Mouse (Mus musculus): ENCODE results near the gene Rpl39l. TPM values are rescaled to one million over a fixed set of nuclear protein-coding genes. Genes with fewer than 3 reads are reported as not detected.
"Not testable (repeated sequence)": the region's sequence is repeated elsewhere in the genome, so short reads cannot be mapped to it uniquely, and the experiment has no call there.

The Rpl39l gene
- polyA plus RNA-seq (2015; fragmentation: Nextera tagmentation; extraction: Ambion mirVana), result 0.37 and 0.47 TPM in 2 replicates

- H3K27ac ChIP-seq, result no peak within 1 kb of the TSS
- H3K36me3 ChIP-seq, result no peaks in the 10 kb centered on the region
- H3K27me3 ChIP-seq, result no peaks in the 10 kb centered on the region
- H3K4me1 ChIP-seq (replicated peaks), result no peaks in the 10 kb centered on the region
- H3K4me2 ChIP-seq, result no peak within 1 kb of the TSS
- no peak within 1 kb of the TSS for H3K4me3 ChIP-seq
- WGBS, result 81% methylated on average over 22 of the region's 22 CpGs
- no peak within 1 kb of the TSS for H3K9ac ChIP-seq
- H3K9me3 ChIP-seq (replicated peaks), result no peaks in the 10 kb centered on the region
- ATAC-seq (replicated peaks; ENCODE audit: insufficient number of reproducible peaks, insufficient read depth, low FRiP score, low read depth), result no peak
These were observed at the start of gene Rpl39l for GRCm38 (mm10) chr16:10170005-10170404. TSS of gene Rpl39l (plus strand) at chr16:10170226.

DNA sequence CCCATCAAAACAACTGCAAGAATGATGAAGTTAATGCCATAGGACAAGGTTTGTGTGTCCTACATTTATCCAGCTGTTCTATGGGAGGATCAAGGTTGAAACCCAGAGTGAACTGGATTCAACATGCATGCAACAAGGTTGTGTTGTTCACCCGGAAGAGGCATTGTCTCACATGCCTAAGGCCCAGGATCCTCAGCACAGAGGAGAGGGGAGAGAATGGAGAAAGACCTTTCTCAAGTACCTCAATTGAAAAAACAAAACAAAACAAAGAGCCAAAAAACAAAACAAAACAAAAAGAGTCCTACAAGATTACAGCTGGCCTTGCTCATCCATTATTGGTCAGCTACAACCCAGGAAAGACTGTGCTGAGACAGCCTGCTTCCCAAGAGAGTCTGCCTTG is 42.4 kb upstream of the Rpl39l start:
- H3K4me3 ChIP-seq, result no peak overlapping the region
- no peak overlapping the region for H3K4me2 ChIP-seq
- no peak overlapping the region for H3K27ac ChIP-seq
- H3K4me1 ChIP-seq (replicated peaks), result no peaks in the 10 kb centered on the region
- 0 out of 2 replicates have a peak, but pooled peaks cover 3% of the 10 kb centered on the region for H3K9me3 ChIP-seq (replicated peaks)
- WGBS, result 80% methylated on average over 1 of the region's 1 CpGs
- no peak for ATAC-seq (replicated peaks; ENCODE audit: insufficient number of reproducible peaks, insufficient read depth, low FRiP score, low read depth)
- H3K36me3 ChIP-seq, result no peaks in the 10 kb centered on the region
- no peak overlapping the region for H3K9ac ChIP-seq
- H3K27me3 ChIP-seq, result no peaks in the 10 kb centered on the region

DNA sequence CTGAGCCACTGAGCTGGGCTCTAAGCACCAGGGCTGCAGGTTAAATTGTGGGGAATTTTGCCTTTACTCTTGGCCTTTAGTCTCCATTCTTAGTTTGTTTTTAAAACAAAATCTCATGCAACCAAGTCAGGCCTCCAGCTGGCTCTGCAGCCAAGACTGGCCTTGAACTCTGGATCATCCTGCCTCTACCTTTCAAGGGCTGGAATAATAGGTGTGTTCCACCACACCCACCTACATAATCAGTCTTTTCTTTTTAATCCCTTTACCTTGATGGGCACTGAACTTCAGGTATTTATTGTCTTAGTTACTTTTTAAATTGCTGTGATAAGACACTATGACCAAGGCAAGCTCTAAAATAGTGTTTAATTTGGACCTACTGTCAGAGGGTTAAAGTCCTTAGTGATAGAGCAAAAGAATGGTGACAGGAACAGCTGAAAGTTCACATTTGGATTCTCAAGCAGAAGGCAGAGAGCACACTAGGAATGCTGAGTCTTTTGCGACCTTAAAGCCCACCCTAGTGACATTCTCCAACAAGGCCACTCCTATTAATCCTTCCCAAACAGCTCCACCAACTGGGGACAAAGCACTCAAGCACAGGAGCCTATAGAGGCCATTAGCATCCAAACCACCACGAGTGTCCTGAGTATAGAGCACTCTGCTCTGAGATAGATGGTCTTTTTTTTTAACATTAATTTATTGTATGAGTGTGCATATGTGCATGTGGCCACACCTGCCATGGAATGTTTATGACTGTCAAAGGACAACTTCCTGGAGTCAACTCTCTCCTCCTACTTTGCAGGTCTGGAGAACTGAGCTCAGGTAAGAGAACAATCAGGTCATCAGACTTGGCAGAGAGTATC is 40.7 kb upstream of the Rpl39l start:
- H3K4me3 ChIP-seq, result no peak overlapping the region
- H3K27me3 ChIP-seq, result no peaks in the 10 kb centered on the region
- no peaks in the 10 kb centered on the region for H3K4me1 ChIP-seq (replicated peaks)
- 68% methylated on average over 2 of the region's 2 CpGs for WGBS
- H3K27ac ChIP-seq, result no peak overlapping the region
- H3K36me3 ChIP-seq, result no peaks in the 10 kb centered on the region
- ATAC-seq (replicated peaks; ENCODE audit: insufficient number of reproducible peaks, insufficient read depth, low FRiP score, low read depth), result no peak
- H3K9me3 ChIP-seq (replicated peaks), result no peaks in the 10 kb centered on the region
- no peak overlapping the region for H3K4me2 ChIP-seq
- no peak overlapping the region for H3K9ac ChIP-seq

- Histone ChIP-seq H3K4me3 (no peak overlapping the region), H3K27ac (no peak overlapping the region), H3K9me3 (replicated peaks) (no peaks in the 10 kb centered on the region), H3K4me1 (replicated peaks) (no peaks in the 10 kb centered on the region), H3K27me3 (no peaks in the 10 kb centered on the region), H3K4me2 (no peak overlapping the region), H3K36me3 (no peaks in the 10 kb centered on the region), H3K9ac (no peak overlapping the region)
- 0 out of 2 replicates have a peak, but pooled peaks have one; percentile 31 for ATAC-seq (replicated peaks; ENCODE audit: insufficient number of reproducible peaks, insufficient read depth, low FRiP score, low read depth)
- 38% methylated on average over 2 of the region's 2 CpGs for WGBS
These were observed 26.9 kb upstream of the Rpl39l start for GRCm38 (mm10) chr16:10143166-10143565.

GRCm38 (mm10) chr16:10147401-10147800 is 22.6 kb upstream of the Rpl39l start:
- WGBS, result 89% methylated on average over 5 of the region's 5 CpGs
- no peak for ATAC-seq (replicated peaks; ENCODE audit: insufficient number of reproducible peaks, insufficient read depth, low FRiP score, low read depth)
- no peaks in the 10 kb centered on the region for H3K9me3 ChIP-seq (replicated peaks)
- H3K4me1 ChIP-seq (replicated peaks), result no peaks in the 10 kb centered on the region
- no peak overlapping the region for H3K4me3 ChIP-seq
- no peak overlapping the region for H3K27ac ChIP-seq
- no peak overlapping the region for H3K4me2 ChIP-seq
- no peaks in the 10 kb centered on the region for H3K27me3 ChIP-seq
- H3K9ac ChIP-seq, result no peak overlapping the region
- no peaks in the 10 kb centered on the region for H3K36me3 ChIP-seq

- no peak for ATAC-seq (replicated peaks; ENCODE audit: insufficient number of reproducible peaks, insufficient read depth, low FRiP score, low read depth)
These were observed 712 bp upstream of the Rpl39l start for GRCm38 (mm10) chr16:10169123-10169905.

DNA sequence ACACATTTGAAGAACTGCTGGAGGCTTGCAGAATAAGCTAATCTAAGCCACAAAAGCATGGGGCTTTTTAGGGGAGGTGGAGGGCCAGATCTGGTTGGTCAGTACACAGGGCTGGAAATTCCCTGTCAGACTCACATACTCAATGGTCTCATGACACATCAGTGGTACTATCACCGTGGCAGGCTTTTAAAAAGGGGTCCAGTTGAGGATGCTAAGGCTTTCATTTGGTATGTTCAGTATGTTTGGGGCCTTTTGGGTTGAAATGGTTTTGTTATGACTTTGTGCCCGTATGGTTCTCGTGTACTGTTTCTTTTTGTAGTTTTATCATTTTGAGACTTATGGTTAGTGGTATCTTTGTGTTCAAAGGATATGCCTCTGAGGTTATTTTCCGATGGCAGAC is 1.2 kb downstream of the Rpl39l start:
- 77% methylated on average over 4 of the region's 4 CpGs for WGBS
- Histone ChIP-seq H3K9me3 (replicated peaks) (no peaks in the 10 kb centered on the region), H3K4me3 (no peak overlapping the region), H3K4me1 (replicated peaks) (no peaks in the 10 kb centered on the region), H3K36me3 (no peaks in the 10 kb centered on the region), H3K27me3 (no peaks in the 10 kb centered on the region), H3K9ac (no peak overlapping the region), H3K27ac (no peak overlapping the region), H3K4me2 (no peak overlapping the region)
- no peak for ATAC-seq (replicated peaks; ENCODE audit: insufficient number of reproducible peaks, insufficient read depth, low FRiP score, low read depth)

More at GRCm38 (mm10) chr16:10169123-10169905, 712 bp upstream of the Rpl39l start:
- no peaks in the 10 kb centered on the region for H3K9me3 ChIP-seq (replicated peaks)
- H3K4me1 ChIP-seq (replicated peaks), result no peaks in the 10 kb centered on the region
- H3K27ac ChIP-seq, result no peak overlapping the region
- no peak overlapping the region for H3K9ac ChIP-seq
- H3K4me3 ChIP-seq, result no peak overlapping the region
- 73% methylated on average over 8 of the region's 8 CpGs for WGBS
- no peaks in the 10 kb centered on the region for H3K27me3 ChIP-seq
- no peaks in the 10 kb centered on the region for H3K36me3 ChIP-seq
- no peak overlapping the region for H3K4me2 ChIP-seq

DNA sequence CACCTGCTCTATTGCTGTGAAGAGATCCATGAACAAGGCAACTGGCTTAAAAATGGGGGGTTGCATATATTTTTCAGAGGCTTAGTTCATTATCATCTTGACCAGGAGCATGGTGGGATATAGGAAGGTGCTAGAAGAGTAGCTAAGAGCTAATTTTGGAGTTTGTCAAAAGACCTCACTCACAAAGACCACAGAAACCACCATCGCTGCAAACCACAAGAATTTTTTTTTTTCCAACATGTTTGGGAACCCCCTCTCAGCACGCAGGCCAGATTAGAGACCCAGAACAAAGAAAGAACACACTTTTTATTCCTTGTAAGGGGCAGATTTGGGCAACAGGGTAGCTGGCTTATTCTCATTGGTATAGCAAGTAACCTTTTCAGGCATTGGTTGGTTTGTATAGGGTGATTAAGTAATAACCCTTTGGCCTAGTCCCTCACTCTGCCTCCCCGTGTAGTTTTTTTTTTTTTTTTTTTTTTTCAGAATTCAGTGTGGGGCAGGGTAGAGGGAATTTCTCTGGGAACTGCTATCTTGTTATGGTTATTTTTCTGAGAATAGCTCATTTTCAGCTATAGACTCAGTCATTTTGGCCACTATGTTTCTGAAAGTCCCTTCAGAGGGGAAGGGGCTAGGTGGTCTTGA is 2.3 kb downstream of the Rpl39l start:
- Histone ChIP-seq H3K27ac (no peak overlapping the region), H3K4me2 (no peak overlapping the region), H3K27me3 (no peaks in the 10 kb centered on the region), H3K36me3 (no peaks in the 10 kb centered on the region), H3K4me3 (no peak overlapping the region), H3K4me1 (replicated peaks) (no peaks in the 10 kb centered on the region), H3K9ac (no peak overlapping the region), H3K9me3 (replicated peaks) (0 out of 2 replicates have a peak, but pooled peaks cover 3% of the 10 kb centered on the region)
- no peak for ATAC-seq (replicated peaks; ENCODE audit: insufficient number of reproducible peaks, insufficient read depth, low FRiP score, low read depth)
- 82% methylated on average over 3 of the region's 3 CpGs for WGBS

- not testable (repeated sequence) for H3K4me1 ChIP-seq (replicated peaks); H3K27me3 ChIP-seq; H3K4me2 ChIP-seq; H3K36me3 ChIP-seq; H3K9ac ChIP-seq; H3K27ac ChIP-seq; ATAC-seq (replicated peaks; ENCODE audit: insufficient number of reproducible peaks, insufficient read depth, low FRiP score, low read depth); H3K4me3 ChIP-seq
- H3K9me3 ChIP-seq (replicated peaks), result peaks cover 21% of the 10 kb centered on the region
- 92% methylated on average over 10 of the region's 10 CpGs for WGBS
These were observed 17.4 kb downstream of the Rpl39l start for GRCm38 (mm10) chr16:10187461-10187860.

DNA sequence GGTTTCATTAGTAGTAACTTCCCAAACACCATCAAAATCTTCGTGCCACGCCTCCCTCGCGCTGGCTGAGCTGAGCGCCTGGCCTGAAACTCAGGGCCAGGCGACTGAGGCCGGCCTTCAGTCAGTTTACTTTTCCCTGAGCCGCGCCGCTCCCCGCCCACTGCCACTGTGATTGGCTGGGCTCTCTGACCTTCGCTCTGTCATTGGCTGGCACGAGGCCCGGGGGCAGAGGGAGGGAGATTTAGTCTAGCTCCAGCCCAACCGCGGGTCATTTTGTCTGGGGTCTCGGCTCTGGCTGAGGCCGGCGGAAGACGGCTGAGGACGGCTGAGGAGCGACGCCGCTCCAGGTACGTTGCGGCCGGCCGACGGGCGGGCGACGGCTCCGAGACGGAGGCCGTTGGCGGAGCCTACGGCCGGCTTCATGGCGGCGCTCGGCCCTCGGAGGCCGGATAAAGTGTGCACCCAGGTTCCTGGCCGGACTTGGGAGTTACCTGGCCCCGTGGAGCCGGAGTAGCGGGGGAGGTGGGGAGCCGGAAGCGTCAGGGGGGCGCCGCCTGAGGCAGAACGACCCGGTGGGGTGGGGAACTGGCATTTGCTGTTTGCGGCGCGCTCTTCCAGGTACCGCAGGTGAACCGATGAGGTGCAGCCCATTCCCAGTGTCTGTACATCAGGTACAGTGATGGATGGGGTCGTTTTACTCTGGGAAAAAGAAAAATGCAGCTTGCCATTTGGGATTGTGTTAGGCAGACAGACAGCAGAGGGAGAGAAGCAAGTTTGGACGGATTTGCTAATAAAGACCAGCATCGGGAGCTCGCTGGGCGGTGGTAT is 22.9 kb downstream of the Rpl39l start, which contains the start of gene Atf7ip2:
Gene Atf7ip2 (plus strand): TSS at position 34 of the 828 bp plus-strand sequence.
- Histone ChIP-seq H3K9ac (peak within 1 kb of the TSS; percentile 50), H3K4me3 (peak within 1 kb of the TSS; percentile 57), H3K4me1 (replicated peaks) (peaks cover 5% of the 10 kb centered on the region), H3K9me3 (replicated peaks) (peaks cover 1% of the 10 kb centered on the region; the same call in 1 of the 2 replicates), H3K27ac (no peak within 1 kb of the TSS), H3K4me2 (peak within 1 kb of the TSS; percentile 95), H3K27me3 (0 out of 2 replicates have a peak, but pooled peaks cover 5% of the 10 kb centered on the region), H3K36me3 (no peaks in the 10 kb centered on the region)
- peak; percentile 96 for ATAC-seq (replicated peaks; ENCODE audit: insufficient number of reproducible peaks, insufficient read depth, low FRiP score, low read depth)
- under 1% methylated on average over 63 of the region's 63 CpGs for WGBS

Measured in heart, embryonic 15.5 days (tissue).